Mouse (Mus musculus) testis, adult 10 weeks (tissue): ENCODE measurements around the gene Rab13. TPM values are rescaled to one million over a fixed set of nuclear protein-coding genes. Genes with fewer than 3 reads are reported as not detected.

ENCODE experiments used
- polyA plus RNA-seq: library from polyadenylated mRNA; stranded (reverse); fragments of 350-450 nt; fragmentation: Illumina TruSeq; extraction: RNeasy Lipid Tissue Mini Kit (QIAGEN cat#74804); gene quantifications from one replicate; pipeline ENCODE4 v1.2.3, GENCODE M21; 2014; ENCODE audit warnings: low read depth, low replicate concordance

Gene Rab13
- polyA plus RNA-seq, result 6.5 TPM

DNA sequence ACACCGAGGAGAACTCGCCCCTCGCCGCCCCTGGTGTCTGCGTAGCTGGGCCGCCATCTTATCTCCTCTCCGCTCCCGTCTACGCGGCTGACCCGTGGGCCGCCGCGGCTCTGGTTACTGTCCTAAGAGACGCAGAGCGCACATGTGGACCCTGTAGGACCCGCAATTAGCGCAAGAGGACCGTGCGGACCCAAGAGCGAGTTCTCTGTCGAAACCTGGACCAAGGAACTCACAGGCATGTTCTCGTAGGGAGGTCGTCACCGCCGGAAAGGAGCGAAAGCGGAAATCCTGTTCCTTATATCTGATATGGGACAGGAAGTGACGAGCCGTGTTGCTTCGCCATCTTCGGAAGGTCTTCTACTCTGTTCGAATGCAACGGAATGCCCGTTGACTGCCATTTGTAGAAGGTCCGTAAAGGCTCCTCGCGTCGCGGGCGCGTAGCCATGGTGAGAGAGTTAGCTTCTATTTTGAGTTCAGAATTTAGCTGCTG is at the start of gene Rab13, which contains the start of gene Rps27:
Gene Rab13 (plus strand): TSS at position 319 of the 490 bp plus-strand sequence.
Gene Rps27 (minus strand): TSS at position 275 of the 490 bp plus-strand sequence.

GRCm38 (mm10) chr3:90231507-90232333 is 18.2 kb downstream of the Rab13 start, which contains the start of gene Jtb:
Jtb (plus strand) TSS chr3:90231597.

DNA sequence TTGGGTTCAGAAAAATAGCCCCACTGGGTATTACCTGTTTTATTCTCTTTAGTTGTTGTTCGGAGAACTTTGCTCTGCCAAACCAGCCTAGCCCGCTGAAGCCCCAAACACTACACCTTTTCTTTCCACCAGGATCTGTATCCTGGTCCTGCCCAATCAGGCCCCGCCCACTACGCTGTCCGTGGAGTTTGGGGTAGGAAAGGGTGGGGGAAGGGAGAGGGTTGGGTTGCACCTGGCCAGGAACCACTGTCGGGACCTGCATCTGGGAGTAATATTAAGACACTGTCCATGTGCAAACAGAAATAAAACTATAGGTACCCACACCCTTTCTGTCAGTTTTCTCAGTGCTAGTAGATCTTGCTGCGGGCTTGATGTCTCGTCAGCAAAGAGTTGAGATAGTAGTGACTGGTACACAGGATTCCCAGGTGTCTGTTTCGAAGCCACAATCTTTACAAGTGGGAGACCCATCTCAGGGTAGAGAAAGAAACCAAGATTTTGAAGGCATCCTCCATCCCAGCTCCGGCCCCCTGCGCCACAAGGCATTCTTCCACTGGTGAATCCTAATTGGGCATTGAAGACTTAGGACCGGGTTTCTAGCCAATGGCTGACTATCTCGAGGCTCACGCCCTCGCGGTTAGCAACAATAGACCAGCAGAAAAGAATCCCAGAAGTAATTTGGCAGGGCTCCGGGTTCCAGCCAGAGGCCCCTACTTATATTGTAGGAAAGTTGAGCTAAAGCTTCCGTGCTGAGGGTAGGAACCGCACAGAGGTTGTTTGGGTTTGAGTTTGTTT is 29.7 kb downstream of the Rab13 start, which contains the start of gene Creb3l4:
Gene Creb3l4 (minus strand): TSS at position 529 of the 792 bp plus-strand sequence.

GRCm38 (mm10) chr3:90247960-90248745 is 34.7 kb downstream of the Rab13 start, which contains the start of gene Slc39a1:
Slc39a1 (plus strand) TSS chr3:90248172.

DNA sequence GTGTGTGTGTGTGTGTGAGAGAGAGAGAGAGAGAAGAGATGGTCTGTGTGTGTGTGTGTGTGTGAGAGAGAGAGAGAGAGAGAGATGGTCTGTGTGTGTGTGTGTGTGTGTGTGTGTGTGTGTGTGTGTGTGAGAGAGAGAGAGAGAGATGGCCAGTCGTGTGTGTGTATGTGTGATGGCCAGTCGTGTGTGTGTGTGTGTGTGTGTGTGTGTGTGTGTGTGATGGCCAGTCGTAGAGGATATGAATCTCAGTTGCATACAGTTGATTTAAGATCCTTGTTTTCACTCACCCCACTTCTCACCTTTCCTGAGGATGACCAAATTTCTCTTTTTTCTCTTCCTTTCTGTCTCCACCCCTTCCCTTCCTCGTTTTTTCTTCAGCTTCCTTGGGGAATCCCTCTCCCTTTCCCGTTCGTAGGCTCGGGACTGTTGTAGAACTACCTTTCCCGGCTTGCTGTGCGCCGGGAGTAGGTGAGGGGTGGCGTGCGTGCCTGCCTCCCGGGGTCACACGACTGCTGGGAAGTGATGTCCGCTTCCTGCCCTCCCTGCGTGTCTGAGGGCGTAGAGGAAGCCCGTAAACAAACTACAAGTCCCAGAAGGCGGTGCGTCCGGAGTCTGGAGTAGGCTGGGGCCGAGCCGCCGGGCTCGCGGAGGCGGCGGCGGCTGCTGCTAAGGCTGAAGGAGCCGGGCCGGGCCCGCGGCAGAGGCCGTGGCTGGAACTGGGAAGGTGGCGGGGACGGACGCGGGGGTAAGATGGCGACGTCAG is 40.3 kb downstream of the Rab13 start, which contains the start of gene Crtc2:
Gene Crtc2 (plus strand): TSS at position 511 of the 766 bp plus-strand sequence.

DNA sequence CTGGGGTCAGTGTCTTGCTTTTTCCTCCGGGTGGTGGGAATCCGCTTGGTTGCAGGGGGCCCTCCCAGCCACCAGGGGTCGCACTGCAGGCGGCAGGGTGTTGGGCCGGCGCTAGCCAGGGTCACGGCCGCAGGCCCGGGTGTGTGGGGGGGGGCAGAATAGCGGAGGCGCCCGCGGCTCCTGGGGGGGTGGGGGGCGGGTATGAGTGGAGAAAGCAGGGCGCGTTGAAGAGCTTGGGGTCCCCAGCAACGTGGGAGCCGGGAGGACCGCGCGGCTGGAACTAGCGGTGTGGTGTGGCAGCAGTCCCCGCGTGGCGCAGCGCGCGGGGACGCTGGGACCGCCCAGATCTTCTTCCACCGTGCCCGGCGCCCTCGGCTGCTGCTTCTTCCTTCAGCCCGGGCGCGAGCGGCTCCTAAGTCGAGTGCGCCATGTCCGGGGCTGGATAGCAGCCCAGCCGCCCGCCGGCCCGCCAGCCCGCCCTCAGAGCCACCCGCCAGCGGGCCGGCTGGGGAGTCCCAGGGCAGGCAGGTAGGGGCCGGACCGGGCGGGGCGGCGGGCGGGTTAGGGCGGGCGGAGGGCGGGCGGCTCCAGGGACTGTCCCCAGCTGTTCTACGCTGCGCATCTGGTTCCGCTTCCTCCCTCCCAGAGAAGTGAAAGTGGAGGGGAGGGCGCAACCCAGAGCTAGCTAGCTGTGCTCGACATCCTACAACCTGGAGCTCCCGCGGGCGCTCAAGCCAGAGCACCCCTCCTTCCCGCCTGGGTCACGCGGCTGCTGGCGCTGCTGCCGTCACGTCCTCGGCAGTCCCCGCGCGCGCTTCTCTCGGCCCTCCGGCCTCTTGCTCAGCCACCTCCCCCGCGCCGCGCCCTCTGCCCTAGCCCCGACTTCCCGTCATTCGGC is 51.8 kb downstream of the Rab13 start, which contains the start of gene Dennd4b:
Gene Dennd4b (plus strand): TSS at position 152 of the 898 bp plus-strand sequence.

Other genes starting within 250 kb of the Rab13 start
- gene Hax1, start 214.9 kb upstream of the Rab13 start, polyA plus RNA-seq, result 117 TPM
- gene 4933434E20Rik, start 162.1 kb upstream of the Rab13 start, polyA plus RNA-seq, result 183 TPM
- 192 TPM for gene Ubap2l, start 161.1 kb upstream of the Rab13 start, polyA plus RNA-seq
- 62.2 TPM for gene Tpm3, start 141.0 kb upstream of the Rab13 start, polyA plus RNA-seq
- 64.0 TPM for gene Nup210l, start 109.6 kb upstream of the Rab13 start, polyA plus RNA-seq
- 882 TPM for gene Rps27, start within 50 bp of the Rab13 start, polyA plus RNA-seq
- 31.8 TPM for gene Jtb, start 17.9 kb downstream of the Rab13 start, polyA plus RNA-seq
- gene Creb3l4, start 29.8 kb downstream of the Rab13 start, polyA plus RNA-seq, result 211 TPM
- 21.2 TPM for gene Slc39a1, start 34.5 kb downstream of the Rab13 start, polyA plus RNA-seq
- 4.9 TPM for gene Crtc2, start 40.5 kb downstream of the Rab13 start, polyA plus RNA-seq
- 2.6 TPM for gene Dennd4b, start 51.5 kb downstream of the Rab13 start, polyA plus RNA-seq
- 28.5 TPM for gene Gatad2b, start 79.5 kb downstream of the Rab13 start, polyA plus RNA-seq
- 0.64 TPM for gene Slc27a3, start 176.2 kb downstream of the Rab13 start, polyA plus RNA-seq
- 8.5 TPM for gene Ints3, start 219.9 kb downstream of the Rab13 start, polyA plus RNA-seq